Mouse (Mus musculus) regulatory T cell (primary cell): ENCODE measurements at regions not wholly inside any gene's neighbourhood (a gene's known extent, or its start where the extent isn't known, plus 50 kb on each side); places are given as distances from the start of the nearest gene placed in this dataset.

Source experiments
- in situ Hi-C: fragments of 300-600 bp; cut with MboI, MseI; formaldehyde crosslinking; loops from one replicate; pipeline ENCODE4 v1.15.1; 2025; ENCODE audit warnings: high pct_unique_total_duplicates

DNA sequence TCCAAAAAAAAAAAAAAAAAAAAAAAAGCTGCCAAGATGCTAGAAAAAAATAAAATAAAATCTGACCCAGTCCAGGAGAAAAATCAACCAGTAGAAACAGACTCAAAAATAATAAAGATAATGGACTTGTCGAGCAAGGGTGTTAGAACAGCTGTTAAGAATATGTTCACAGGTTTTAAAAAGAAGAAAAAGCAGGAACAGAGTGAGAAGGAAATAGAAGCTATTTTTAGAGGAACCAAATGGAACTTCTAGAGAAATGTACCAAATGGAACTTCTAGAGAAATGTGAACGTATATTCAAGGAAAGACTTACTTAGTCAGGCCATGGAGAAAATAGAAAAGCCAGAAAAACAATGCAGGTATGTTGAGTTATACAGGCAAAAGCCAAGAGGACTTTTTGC is 662.4 kb upstream of the Jmjd1c start:
- in situ Hi-C loops = no loop called here

DNA sequence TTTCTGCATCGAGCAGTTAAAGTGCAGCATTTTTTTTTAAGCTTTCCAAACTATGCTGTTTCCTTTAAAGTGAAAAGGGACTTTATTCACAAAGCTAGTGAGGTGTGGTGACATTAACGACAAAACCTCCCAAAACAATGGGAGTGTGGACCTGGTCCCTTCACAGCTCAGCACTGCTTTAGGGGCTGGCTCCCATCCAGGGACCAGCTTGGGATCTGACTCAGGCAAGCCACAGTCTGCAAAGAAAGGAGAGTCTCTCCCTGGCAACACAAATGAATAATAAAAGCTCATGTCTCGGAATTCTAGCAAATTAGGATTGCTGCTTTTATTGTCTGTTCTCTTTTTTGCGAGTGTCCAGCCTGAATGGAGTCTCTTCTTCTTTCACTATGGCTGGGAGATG is 625.2 kb upstream of the Jmjd1c start:
- in situ Hi-C loops = no loop called here

DNA sequence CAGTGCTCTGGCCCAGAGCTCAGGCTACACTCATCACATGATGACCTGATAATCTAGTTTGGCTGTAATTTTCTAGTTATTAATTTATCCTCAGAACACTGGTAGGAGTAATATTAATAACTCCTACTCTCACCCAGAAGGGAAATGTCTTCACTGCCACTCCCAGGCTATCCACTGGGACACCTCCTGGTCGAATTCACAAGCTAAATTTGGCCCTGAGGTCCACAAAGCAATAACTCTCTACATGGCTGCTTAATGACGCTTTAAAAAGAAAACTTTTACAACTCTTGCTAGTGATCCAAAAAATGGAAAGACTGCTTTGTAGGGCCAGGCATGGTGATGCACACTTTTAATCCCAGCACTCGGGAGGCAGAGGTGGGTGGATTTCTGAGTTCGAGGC is 623.9 kb upstream of the Jmjd1c start:
- in situ Hi-C loops = no loop called here

DNA sequence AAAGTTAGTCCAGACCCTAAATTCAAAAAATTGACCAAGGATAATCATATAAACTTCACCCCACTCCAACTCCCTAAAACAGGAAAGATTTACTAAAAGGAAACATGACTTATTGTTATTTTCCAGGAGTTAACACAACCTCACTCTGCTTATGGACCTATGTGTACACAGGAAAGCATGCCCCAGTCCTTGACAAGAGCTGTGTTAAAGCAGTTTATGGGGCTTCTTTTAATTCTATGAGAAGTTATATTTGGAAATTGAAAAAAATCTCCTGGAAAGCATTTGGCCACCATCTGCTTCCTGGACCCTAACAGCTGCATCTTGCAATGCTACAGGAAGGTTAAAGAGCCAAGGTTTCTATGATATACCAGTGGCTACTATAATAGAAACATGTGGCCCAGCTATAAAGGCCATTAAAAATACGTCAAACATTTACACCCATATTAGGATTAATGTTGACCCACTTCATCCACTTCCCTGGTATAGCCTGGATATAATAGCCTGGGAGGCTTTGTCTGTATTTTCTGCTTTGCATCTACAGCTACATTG is 620.7 kb upstream of the Jmjd1c start:
- in situ Hi-C loops = no loop called here

DNA sequence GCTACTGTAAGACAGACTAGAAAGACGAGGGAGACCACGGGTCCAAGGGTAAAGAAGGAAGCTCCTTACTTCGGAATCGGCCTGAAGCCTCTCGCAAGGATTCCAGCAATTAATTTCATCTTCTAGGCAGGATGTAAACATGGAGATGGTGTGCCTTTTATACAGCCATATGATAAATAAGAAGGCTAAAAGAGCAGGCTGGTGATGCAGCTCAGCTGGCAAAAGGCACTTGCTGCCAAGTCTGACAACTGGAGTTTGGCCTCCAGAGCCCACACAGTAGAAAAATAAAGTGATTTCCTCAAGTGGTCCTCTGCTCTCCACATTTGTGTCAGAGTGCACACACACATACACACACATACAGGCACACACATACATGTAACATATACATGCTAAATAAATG is 605.1 kb upstream of the Jmjd1c start:
- in situ Hi-C loops = no loop called here

DNA sequence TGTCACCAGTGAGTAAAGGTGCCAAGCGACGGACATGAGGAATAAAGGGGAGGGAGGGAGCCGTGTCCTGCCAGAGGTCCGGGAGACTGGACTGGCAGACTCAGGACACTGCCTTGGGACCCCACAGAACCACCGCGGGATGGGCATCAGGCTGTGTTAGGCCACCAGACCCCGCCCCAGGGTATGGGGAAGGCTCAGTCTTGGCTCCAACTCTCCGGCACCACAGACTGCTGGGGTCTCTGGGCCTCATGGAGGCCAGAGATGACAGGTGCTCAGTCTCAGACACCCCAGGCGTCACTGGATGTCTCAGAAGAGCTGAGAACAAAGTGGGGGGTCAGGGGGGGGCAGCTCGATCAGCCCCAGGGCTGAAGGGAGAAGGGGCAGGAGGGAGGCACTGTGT is 604.1 kb upstream of the Jmjd1c start:
- in situ Hi-C loops = no loop called here

DNA sequence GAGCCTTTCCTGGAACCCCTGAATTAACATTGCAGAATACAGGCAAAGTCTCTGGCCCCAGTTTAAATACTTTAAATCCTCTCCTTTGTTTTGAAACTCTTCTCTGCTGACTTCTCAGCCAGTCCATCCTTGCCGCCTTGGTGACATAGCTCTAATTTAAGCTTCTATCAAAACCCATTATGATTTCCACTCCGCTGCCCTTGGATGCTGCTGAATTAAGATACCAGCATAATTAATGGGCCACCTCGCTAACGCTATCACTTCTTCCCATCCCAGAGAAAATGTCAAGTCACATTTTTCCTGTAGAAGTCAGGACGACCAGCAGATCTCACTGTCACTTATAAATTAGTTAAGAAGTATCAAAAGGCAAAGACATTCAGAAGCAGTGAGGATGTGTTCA is 556.1 kb upstream of the Jmjd1c start:
- in situ Hi-C loops = no loop called here

DNA sequence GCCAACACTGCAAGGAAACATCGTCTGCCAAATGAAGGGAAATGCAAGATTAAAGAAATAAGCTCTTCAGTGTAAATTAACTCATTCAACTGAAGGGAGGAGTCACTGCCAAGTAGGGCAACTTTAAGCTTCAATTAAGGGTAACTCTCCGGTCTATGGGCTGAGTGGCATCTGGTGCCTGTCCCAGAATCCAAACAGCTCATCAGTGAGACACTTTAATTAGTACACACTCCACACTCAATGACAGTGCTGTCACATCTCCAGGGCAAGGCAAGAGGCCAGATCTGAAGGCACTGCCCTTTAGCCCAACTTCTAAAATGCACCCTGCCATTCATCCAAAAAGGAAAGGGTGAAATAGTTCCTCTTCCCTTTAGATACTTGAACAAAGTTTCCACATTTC is 549.3 kb upstream of the Jmjd1c start:
- in situ Hi-C loops = no loop called here

DNA sequence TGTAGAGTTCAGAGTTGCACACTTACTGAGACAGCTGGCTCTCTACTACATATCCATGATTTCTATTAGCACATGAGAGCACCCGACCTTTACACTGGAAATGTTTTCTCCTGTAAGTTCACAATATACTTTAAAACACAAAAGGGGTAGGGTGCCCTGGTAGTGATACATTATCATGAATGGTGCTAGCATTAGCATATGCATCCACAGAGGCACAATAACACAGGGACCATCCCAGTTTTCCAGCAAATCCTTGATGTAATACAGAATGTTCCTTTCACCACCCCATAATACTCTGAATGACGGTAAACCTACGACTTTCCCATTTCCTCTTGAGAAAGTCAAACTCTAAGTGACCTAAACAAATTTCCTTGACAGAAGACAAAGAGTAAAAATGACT is 548.3 kb upstream of the Jmjd1c start:
- in situ Hi-C loops = no loop called here

DNA sequence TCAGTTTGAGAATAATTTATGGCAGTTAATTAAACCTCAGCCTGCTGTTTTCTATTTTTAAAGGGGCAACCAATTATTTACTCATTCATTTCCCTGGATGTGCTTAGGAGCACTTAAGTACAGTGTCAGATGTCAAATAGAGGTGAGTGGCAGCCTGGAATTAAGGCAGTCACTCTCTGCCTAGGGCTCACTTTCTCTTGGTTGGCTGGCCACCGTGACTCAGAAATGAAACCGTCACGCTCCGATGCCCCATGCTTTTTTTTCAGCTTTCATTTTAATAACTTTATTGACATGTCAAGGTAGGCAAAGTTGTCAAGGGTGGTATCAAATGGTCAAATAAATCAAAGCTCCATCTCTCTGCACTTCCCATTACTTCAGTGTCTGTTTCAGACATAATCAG is 547.9 kb upstream of the Jmjd1c start:
- in situ Hi-C loops = no loop called here

DNA sequence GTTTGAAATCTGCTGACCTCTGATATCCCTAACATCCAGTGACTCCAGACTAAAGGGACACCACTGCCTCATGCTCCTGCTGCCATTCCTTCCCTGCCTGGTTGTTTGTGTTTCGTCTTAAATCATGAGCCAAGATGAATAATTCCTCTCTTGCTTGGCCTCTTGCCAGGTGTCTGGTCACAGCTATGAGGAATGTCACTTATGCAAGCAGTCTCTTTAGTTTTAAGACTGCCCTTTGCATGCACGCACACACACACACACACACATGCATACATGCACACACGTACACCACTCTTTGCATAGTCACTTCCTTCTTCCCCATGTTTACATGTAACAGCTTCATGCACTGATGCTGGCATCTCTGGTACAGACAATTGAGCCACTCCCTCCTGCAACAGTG is 543.0 kb upstream of the Jmjd1c start:
- in situ Hi-C loops = no loop called here

DNA sequence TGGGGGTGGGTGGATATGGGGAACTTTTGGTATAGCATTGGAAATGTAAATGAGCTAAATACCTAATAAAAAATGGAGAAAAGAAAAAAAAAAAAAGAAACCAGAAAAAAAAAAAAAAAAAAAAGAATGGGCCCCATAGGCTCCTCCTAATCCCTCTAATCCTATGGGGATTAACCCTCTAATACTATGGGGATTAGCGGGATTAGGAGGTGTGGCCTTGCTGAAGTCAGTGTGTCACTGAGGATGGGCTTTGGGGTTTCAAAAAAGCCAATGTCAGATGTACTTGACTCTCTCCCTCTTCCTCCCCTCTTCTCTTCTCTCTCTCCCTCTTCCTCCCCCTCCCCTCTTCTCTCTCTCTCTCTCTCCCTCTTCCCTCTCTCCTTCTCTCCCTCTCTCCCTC is 541.7 kb upstream of the Jmjd1c start:
- in situ Hi-C loops = no loop called here

DNA sequence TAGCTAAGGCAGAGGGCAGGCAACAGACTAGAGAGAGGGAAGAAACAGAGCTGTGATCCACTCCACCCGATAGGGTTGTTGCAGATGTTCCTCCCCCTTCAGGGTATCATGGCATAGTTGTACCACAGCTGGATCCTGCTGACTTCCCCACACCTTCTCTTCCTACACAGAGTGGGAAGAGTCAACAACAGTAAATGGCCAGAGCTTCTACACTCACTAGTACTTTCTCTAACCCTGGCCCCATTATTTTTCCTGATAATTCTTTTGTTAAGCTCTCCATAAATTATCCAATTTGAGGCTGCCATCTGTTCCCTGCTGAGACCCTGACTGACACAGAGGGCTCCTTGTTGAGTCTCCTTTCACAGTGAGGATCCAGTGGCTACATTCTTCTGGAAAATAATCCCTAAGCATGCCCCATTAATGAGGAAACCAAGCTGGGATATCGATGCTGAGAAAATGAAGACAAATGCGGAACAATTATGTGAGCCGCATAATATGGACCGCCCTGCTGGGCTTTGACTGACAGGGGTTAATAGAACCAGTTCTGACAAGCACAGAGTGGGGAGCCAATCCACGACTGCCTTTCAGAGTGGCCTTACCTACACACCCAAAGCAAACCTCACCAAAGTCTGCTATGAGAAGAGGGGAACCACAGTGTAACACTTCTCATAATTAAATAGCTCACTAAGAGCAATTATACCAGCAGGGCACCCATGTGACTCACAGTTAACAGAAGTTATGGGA is 537.7 kb upstream of the Jmjd1c start:
- in situ Hi-C loops = no loop called here

DNA sequence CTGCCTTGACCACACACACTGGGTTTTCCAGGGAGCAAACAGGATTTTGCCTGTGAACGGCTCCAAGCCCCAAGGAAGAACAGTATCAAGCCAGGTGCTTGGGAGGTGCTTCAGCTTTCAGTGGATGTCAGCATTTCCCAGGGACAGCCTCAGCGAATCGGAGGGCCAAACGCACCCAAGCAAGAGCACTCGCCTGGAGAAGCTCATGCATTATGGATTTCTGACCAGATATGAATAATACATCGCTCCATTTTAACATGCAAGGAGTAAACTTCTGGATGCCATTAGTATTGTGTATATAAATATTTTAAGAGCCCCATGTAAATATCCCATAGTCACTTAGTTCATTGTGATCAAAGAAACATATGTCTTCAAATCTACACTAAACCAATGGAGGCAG is 530.6 kb upstream of the Jmjd1c start:
- in situ Hi-C loops = no loop called here

DNA sequence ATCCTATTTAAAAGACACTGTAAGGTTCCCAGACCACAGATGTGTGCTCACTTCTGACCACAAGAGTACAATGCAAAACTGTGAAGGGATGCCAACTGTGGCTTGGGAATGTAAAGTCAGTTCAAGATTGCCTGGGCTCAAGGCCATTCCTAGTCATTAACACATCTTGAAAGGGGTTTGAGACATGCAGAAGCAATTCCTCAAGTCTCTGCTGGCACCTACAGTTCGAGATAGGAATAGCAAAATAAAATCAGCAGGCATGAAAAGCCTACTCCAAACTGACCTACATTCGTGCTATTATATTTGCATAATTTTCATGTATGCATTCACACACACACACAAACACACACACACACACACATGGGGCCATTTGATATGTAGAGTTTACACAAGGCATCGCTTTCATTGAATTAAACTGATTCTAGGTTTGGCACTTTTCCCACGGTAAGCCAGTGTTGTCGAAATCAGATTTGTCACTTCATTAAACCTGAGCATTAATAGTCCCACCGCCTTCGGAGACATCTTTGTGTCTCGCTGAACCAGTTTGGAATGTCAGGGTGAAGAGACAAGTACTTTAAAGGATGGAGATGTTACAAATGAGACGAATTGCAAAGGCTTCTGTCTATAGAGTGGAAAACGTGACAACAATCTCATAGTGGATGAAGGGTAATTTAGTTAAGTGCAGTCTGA is 520.9 kb upstream of the Jmjd1c start:
- in situ Hi-C loops = no loop called here

DNA sequence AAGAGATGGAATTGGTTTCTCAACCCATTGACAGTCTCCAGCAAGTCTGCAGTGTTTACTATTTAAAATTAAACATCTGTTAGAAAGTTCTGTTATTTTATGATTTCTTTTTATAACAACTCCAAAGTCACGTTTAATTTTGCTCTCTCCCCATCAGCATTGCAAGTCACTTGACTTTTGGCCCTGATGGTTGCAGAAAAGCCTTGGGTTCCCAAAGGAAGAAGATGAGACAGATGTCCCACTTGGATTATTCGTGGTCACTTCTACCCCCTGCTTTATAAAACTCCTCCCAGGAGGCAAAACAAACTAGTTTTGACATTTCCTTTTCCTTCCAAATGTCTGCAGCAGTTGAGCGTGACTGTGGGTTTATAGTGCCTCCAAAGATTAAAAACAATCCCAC is 502.9 kb upstream of the Jmjd1c start:
- in situ Hi-C loops = no loop called here

DNA sequence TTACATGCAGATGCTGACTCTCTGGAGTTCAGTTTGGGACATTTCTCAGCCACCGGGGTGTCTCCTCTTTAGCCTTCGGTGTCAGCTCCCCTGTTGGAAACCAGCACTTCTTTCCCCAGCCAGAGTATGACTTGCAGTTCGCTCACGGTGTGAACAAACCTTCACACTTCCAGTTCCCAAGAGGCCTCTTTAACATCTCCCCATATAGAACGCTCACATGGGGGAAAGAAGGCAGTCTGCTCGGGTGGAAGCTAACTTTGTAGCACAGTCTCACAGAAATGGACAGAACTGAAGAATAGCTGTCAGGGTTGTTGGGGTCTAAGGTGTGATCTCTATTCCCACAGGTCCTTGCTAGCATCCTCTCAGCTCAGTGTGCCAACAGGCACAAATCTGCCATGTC is 502.4 kb upstream of the Jmjd1c start:
- in situ Hi-C loops = no loop called here

DNA sequence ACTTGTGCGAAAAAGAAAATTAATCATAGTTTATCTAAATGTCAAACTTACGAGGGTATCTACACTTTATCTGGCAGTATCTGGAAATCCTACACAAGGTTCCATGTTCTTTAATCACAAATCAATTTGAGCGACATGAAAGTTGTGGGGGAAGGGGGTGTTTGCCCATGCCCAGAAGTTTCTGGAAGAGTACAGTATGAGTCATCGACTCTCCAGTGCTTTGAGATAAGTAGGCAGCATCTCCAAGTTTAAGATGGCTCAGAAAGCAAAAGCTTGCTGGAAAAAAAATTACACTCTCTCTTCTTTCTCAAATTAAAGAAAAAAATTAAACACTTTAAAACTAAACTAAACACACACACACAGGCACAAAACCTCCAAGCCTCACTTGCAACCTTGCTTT is 498.0 kb upstream of the Jmjd1c start:
- in situ Hi-C loops = no loop called here

DNA sequence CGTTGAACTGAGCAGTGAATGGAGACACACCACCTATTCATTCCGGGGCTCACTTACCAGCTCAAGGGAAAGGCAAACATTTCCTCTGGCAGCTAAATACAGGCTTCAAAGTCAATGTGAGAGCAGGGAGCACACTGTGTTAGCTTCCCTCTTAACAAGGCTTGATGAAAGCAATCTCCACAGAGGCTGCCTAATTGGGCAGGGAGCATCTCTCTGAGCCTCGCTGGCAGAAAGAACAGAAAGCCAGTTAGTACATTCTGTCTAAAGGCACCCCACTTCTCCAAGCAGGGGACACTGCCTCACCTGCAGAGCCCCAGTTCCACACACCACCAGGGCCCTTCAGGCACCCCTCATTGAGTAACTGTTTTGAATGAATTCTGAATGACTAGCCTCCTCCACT is 488.8 kb upstream of the Jmjd1c start:
- in situ Hi-C loops = no loop called here

DNA sequence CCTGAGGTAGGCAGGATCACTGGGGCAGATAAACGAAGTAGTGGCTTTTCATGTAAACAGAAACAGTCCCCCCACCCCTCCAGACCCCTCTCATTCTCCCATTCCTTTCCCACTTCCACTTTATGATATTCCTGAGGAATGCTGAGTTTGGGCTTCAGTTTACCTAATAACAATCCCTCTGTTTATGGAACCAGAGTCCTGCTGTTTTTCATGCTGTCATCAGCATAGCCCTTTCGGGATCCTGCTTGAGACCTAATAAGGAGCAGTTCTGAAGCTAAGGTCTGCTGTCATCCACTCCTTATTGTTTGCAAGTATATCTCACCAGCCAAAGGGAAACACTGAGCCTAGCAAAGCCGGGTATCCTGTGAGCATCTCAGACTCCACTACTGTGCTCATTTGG is 479.6 kb upstream of the Jmjd1c start:
- in situ Hi-C loops = no loop called here

DNA sequence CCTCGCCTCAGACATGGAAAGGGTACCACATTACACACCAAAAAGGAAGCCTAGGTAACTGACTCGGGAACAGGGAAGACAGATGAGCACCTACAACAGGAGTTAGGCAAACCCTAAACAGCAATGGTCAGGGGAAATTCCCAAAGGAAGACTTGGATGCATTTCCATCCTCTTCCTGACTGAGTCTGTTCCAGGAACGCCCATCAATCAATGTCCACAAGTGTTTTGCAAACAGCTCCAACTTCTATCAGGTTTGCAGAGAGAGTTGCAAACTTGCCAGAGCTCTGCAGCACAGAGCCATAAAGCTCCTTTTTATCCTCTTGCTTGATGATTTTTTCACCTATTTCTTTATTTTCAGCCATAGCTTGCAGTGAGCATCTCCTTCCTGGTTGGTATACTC is 464.9 kb upstream of the Jmjd1c start:
- in situ Hi-C loops = no loop called here

DNA sequence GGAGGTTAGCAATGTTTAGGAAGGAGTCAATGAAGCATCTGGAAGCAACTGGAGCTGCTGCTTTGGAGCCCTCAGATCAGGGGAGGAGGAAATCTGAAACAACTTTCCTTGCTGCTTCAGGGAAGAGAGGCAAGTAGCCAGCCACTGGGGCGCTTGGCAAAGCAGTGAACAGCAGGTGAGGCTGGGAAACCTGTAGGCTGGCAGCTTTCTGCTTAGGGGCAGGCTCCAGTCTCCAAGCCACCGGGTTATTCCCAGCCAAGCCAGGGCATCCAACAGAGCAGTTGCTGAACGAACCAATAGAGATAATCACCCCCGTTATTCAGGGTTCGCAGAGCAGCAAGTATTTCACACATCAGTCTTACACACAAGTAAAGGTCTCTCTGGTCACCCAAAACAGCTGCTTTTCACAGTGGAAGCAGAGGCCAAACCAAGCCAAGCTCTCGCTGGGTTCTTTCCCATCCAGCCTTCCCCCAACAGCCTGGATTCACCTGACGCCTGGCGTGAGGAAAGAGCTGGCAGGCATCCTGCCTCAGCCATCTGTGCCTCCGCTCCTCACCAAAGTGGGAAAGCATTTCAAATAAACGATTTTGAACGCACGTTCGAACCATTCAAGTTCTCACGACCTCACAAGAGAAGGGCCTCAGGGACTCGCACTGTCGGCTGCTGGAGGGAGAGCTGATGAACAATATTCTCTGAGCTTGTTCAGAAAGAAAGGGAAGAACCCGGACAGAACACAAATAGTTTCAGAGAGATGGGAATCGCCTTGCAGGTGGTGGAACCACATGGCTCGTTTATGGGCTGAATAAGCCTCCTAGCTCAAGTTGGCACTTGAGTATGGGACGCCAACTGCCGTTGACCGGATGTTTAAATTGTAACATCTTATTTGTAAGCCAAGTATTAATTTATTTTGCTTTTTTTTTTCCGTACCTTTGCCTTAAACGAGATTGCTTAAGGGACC is 454.8 kb upstream of the Jmjd1c start:
- in situ Hi-C loops = no loop called here
